Mouse (Mus musculus) stomach, postnatal 0 days (tissue): ENCODE measurements at regions not wholly inside any gene's neighbourhood (a gene's known extent, or its start where the extent isn't known, plus 50 kb on each side); places are given as distances from the start of the nearest gene placed in this dataset.

Source experiments
- ATAC-seq: fragments of 200-750 bp; cut with Nextera tagmentation; 2 replicates; pipeline ENCODE4 v1.8.0; 2017; ENCODE audit not compliant: low FRiP score, low TSS enrichment
- DNase-seq: peaks from one replicate; pipeline ENCODE4 v3.0.0-alpha.2; 2016; ENCODE audit warnings: low spot score
- H3K27ac ChIP-seq: fragments of 300-500 bp; sonication (generic); replicated peaks from 2 replicates; pipeline ENCODE4 v1.5.1; 2014; ENCODE audit warnings: mild to moderate bottlenecking, control low read depth
- H3K27me3 ChIP-seq: fragments of 300-500 bp; sonication (generic); 2 replicates; pipeline ENCODE4 v1.6.1; 2014; ENCODE audit warnings: low read length; ENCODE audit not compliant: control insufficient read depth, insufficient read depth
- H3K36me3 ChIP-seq: fragments of 300-500 bp; sonication (generic); 2 replicates; pipeline ENCODE4 v1.6.1; 2014; ENCODE audit warnings: low read length, mixed read lengths; ENCODE audit not compliant: control insufficient read depth, insufficient read depth
- H3K4me1 ChIP-seq: fragments of 300-500 bp; sonication (generic); replicated peaks from 2 replicates; pipeline ENCODE4 v1.6.1; 2014; ENCODE audit warnings: antibody characterized with exemption; ENCODE audit not compliant: control insufficient read depth, insufficient read depth
- H3K4me2 ChIP-seq: fragments of 300-500 bp; sonication (generic); replicated peaks from 2 replicates; pipeline ENCODE4 v1.6.1; 2014; ENCODE audit warnings: low read depth, mild to moderate bottlenecking, control low read depth, moderate library complexity
- H3K4me3 ChIP-seq: fragments of 300-500 bp; sonication (generic); 2 replicates; pipeline ENCODE4 v1.5.1; 2014; ENCODE audit warnings: low read depth, low read length, control low read depth
- H3K9ac ChIP-seq: fragments of 300-500 bp; sonication (generic); 2 replicates; pipeline ENCODE4 v1.6.1; 2014; ENCODE audit warnings: mild to moderate bottlenecking, low read length, control low read depth, mixed read lengths
- H3K9me3 ChIP-seq: fragments of 300-500 bp; sonication (generic); 2 replicates; pipeline ENCODE4 v1.6.1; 2016; ENCODE audit warnings: low read length; ENCODE audit not compliant: control insufficient read depth
- CTCF ChIP-seq: IDR thresholded peaks from 2 replicates; pipeline ENCODE4 v1.5.1; 2016; ENCODE audit warnings: antibody characterized with exemption, low read depth, mild to moderate bottlenecking, moderate library complexity
- EP300 ChIP-seq: optimal IDR thresholded peaks from 2 replicates; pipeline ENCODE3; 2016; ENCODE audit warnings: antibody characterized with exemption
- WGBS: fragments of 180-500 bp; shearing (Covaris S2); extraction: QIAGEN DNeasy Blood & Tissue Kit; methylation state at CpG from one replicate; pipeline ENCODE4 v1.1.7; 2014; 5-methylcytosine and 5-hydroxymethylcytosine counted together

DNA sequence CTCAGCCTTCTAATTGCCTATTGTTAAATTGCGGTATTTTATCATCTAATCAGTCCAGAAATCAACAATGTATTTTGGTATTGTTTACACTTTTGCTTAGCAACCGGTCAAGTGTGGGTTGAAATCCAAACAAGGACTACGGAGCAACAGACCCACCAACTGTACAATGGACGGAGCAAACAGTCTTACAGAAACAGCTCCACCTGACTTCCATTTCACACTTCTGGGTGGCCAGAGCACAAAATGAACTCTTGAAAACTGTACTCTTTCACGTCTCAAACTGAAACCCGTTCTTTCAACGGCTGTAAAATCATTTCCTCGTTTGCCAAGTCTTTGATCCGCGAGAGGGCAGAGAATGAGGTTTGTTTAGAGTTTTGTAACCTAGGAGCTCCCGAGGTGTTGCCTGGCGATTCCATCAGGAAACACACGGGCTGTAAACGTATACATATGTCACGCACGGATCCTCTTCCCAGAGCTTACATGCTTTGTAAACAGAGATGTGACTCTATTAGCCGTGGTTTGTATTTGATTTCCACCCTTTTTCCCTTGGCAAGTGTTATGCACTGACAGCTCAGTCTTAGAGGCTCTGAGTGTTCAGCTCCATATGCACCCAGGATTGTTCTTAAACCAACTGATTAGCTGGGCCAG lies 258.3 kb downstream of the Etnk1 start:
- Histone ChIP-seq H3K4me3 (peak overlapping the region; percentile 1; the same call in 1 of the 2 replicates), H3K27ac (no peak overlapping the region)
- WGBS, result 12% methylated on average over 17 of the region's 17 CpGs

DNA sequence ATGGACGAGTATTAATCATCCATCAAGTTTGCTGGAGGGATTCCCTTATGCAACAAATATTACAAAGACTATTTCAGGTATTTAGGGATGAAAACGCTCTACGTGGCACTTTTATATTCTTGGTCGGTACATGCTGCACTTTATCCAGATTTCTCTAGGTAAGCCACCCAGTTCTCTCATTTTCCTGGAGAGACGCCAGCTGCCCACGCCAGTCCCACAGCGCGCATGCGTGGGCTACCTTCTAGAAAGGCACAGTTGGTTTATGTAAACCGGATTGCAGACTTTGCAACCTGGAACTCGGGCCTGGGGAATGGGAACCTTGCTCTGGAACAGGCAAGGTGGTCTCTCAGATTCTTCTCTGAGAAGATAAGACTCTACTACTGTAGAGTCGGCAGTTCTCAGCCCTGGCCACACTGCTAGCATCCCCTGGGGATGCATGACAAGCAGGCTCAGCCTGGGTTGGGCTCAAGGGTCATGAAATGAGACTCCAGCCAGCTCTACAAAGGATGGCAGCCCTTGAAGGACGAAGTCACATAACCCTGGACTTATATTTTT lies 265.0 kb downstream of the Etnk1 start:
- Histone ChIP-seq H3K36me3 (no peaks in the 10 kb centered on the region), H3K9me3 (no peaks in the 10 kb centered on the region), H3K4me1 (no peaks in the 10 kb centered on the region), H3K4me3 (no peak overlapping the region), H3K27ac (no peak overlapping the region), H3K27me3 (no peaks in the 10 kb centered on the region), H3K4me2 (no peak overlapping the region), H3K9ac (no peak overlapping the region)
- ATAC-seq (no peak), DNase-seq (no peak)
- 88% methylated on average over 13 of the region's 13 CpGs for WGBS
- TF ChIP-seq EP300 (no peak), CTCF (no peak)

More for the DNA sequence above, 258.3 kb downstream of the Etnk1 start:
- TF ChIP-seq EP300, result no peak
- TF ChIP-seq CTCF, result no peak
- ATAC-seq (no peak), DNase-seq (peak; percentile 31)
- Histone ChIP-seq H3K4me1 (no peaks in the 10 kb centered on the region), H3K36me3 (no peaks in the 10 kb centered on the region), H3K4me2 (peak overlapping the region; percentile 37), H3K9me3 (no peaks in the 10 kb centered on the region), H3K27me3 (no peaks in the 10 kb centered on the region), H3K9ac (no peak overlapping the region)

- no peak overlapping the region for H3K27ac ChIP-seq
- TF ChIP-seq CTCF, result no peak
- no peak for TF ChIP-seq EP300
- no peak for DNase-seq
- no peaks in the 10 kb centered on the region for H3K9me3 ChIP-seq
- no peak for ATAC-seq
- H3K9ac ChIP-seq, result no peak overlapping the region
- H3K27me3 ChIP-seq, result no peaks in the 10 kb centered on the region
- H3K4me2 ChIP-seq, result no peak overlapping the region
- WGBS, result 62% methylated on average over 32 of the region's 32 CpGs
- H3K4me3 ChIP-seq, result no peak overlapping the region
- H3K36me3 ChIP-seq, result no peaks in the 10 kb centered on the region
- no peaks in the 10 kb centered on the region for H3K4me1 ChIP-seq
Measured at GRCm38 (mm10) chr6:143437367-143438271, 270.6 kb downstream of the Etnk1 start.

DNA sequence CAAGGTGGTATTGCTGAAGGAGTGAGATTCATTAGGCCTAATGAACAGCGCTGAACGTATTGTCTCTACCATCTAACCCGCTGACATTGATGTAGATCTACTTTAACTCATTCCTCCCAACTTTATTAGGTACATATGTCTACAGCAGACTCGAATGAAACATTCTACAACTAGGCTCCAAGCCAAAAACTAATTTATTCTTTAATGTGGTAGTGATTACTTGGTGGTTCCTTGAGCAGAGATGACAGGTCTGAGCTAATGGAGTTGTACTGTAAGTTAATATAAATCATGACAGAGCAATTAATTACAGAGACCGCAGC lies 271.2 kb downstream of the Etnk1 start:
- Histone ChIP-seq H3K4me2 (no peak overlapping the region), H3K36me3 (no peaks in the 10 kb centered on the region), H3K27ac (no peak overlapping the region), H3K9ac (no peak overlapping the region), H3K4me3 (no peak overlapping the region), H3K4me1 (no peaks in the 10 kb centered on the region), H3K9me3 (no peaks in the 10 kb centered on the region), H3K27me3 (no peaks in the 10 kb centered on the region)
- WGBS, result 54% methylated on average over 5 of the region's 5 CpGs
- ATAC-seq, result no peak
- no peak for DNase-seq
- TF ChIP-seq EP300 (no peak), CTCF (no peak)

DNA sequence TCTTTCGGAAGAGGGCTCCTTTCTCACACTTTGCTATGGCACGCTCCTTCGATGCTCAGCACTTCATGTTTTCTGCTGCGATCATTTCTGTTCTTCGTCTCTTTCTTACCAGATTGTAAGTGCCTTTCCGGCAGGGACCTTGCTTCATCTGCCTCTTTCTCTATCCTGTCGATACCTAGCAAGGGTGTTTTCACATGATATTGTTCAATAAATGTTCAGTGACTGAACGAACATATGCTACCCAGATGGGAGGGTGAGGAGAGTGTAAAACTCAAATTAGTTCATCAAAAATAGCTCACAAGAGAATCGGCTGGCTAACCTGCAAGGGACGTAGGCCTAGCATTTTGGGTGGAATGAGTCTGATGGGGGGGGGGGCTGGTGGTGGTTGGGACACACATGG lies 272.5 kb downstream of the Etnk1 start:
- DNase-seq (no peak), ATAC-seq (no peak)
- no peaks in the 10 kb centered on the region for H3K9me3 ChIP-seq
- no peaks in the 10 kb centered on the region for H3K36me3 ChIP-seq
- no peaks in the 10 kb centered on the region for H3K27me3 ChIP-seq
- no peak overlapping the region for H3K27ac ChIP-seq
- H3K4me1 ChIP-seq, result no peaks in the 10 kb centered on the region
- H3K9ac ChIP-seq, result no peak overlapping the region
- WGBS, result 94% methylated on average over 10 of the region's 10 CpGs
- TF ChIP-seq EP300 (no peak), CTCF (no peak)
- H3K4me2 ChIP-seq, result no peak overlapping the region
- H3K4me3 ChIP-seq, result no peak overlapping the region

DNA sequence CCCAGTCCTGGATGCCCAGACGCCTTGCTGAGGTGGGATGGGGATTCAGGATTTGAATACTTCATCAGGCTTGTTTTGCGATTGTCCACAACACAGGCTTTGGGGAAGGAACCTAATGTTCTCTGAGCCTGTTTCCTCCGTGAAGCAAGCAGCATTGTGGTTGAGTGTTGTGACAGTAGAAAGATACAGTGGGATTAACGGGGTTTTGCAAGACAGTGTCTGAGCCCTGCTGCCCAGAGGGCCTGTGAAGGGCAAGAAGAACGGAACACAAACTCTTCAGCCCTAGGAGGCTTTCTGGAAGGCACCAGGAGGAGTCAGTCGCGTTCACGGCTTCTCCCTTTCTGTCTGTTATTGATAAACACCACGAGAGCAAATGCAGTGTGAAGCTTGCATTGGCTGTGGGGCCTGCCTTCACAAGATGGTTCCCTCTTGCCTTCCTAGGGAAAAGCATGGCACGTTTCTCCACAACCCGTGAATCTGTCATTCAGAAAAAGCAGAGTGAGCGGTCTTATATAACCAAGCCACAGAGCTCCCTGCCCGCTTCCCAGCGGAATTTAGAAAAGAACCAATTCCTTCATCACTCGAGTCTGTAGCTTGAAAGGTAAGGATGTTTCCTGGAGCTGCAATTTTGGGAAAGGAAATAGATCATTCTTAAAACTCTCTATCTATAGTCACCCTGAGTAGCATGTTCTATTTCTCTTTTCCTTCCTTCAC lies 273.4 kb downstream of the Etnk1 start:
- Histone ChIP-seq H3K4me2 (no peak overlapping the region), H3K36me3 (no peaks in the 10 kb centered on the region), H3K9me3 (no peaks in the 10 kb centered on the region), H3K27ac (no peak overlapping the region), H3K27me3 (no peaks in the 10 kb centered on the region), H3K4me1 (no peaks in the 10 kb centered on the region), H3K4me3 (no peak overlapping the region), H3K9ac (no peak overlapping the region)
- DNase-seq (no peak), ATAC-seq (no peak)
- WGBS, result 82% methylated on average over 15 of the region's 15 CpGs
- TF ChIP-seq CTCF (no peak), EP300 (no peak)
